Mouse (Mus musculus) CH12.LX (cell line): ENCODE results near the gene Hist1h2bk. TPM values are rescaled to one million over a fixed set of nuclear protein-coding genes. Genes with fewer than 3 reads are reported as not detected.
A peak's percentile ranks its signal among the peaks of the same experiment; 100 is the strongest.

ENCODE experiments used
- DNase-seq: peaks from one replicate; pipeline ENCODE4 v3.0.0-alpha.2; 2013; ENCODE audit errors: extremely low read depth
- H3K27ac ChIP-seq: 2 replicates; pipeline ENCODE4 v1.5.1; 2012; ENCODE audit warnings: low read depth, mild to moderate bottlenecking, control low read depth, moderate library complexity; ENCODE audit not compliant: insufficient read depth
- H3K27me3 ChIP-seq: replicated peaks from 2 replicates; pipeline ENCODE3; 2012; ENCODE audit warnings: inconsistent platforms
- H3K36me3 ChIP-seq, 2 experiments: replicated peaks in 1 of 2; 2 replicates each; pipeline versions ENCODE3 to v1.6.1; 2012; ENCODE audit warnings: inconsistent platforms in 1 of 2, low read length in 1 of 2, mild to moderate bottlenecking in 1 of 2, mixed read lengths in 1 of 2, moderate library complexity in 1 of 2; ENCODE audit not compliant: control insufficient read depth in 1 of 2, insufficient read depth in 1 of 2
- H3K4me1 ChIP-seq, 2 experiments: 2 replicates each; pipeline ENCODE4 v1.6.1; 2012; ENCODE audit warnings: inconsistent platforms in 1 of 2, moderate library complexity in 1 of 2; ENCODE audit not compliant: insufficient read depth in 2 of 2, control insufficient read depth in 1 of 2
- H3K4me2 ChIP-seq: 2 replicates; pipeline ENCODE4 v1.6.1; 2012; ENCODE audit warnings: low read depth, mild to moderate bottlenecking, control low read depth; ENCODE audit not compliant: poor library complexity, insufficient read depth, severe bottlenecking
- H3K4me3 ChIP-seq, 3 experiments: fragments of 150-350 bp in 1 of 3; sonication (generic) in 1 of 3; replicated peaks in 1 of 3; 2 replicates each; pipeline versions ENCODE3 to v1.5.1; 2011 to 2012; ENCODE audit warnings: low read depth in 2 of 3, low read length in 2 of 3, mild to moderate bottlenecking in 2 of 3, moderate library complexity in 2 of 3, control low read depth in 1 of 3, improper control_type of control experiment in 1 of 3, inconsistent platforms in 1 of 3, mixed read lengths in 1 of 3; ENCODE audit not compliant: poor library complexity in 1 of 3
- H3K79me2 ChIP-seq: replicated peaks from 2 replicates; pipeline ENCODE4 v1.6.1; 2012; ENCODE audit warnings: mild to moderate bottlenecking, moderate library complexity; ENCODE audit not compliant: control insufficient read depth, poor library complexity, insufficient read depth, severe bottlenecking; ENCODE audit errors: extremely low read depth
- H3K9ac ChIP-seq: 2 replicates; pipeline ENCODE4 v1.6.1; 2012; ENCODE audit warnings: low read depth, mild to moderate bottlenecking, control low read depth, moderate library complexity; ENCODE audit not compliant: insufficient read depth
- H3K9me3 ChIP-seq: replicated peaks from 2 replicates; pipeline ENCODE3; 2012; ENCODE audit warnings: low read length, inconsistent platforms, mixed read lengths
- BHLHE40 ChIP-seq: IDR thresholded peaks from 2 replicates; pipeline ENCODE4 v1.6.1; 2011; ENCODE audit warnings: mild to moderate bottlenecking, low read depth, low read length, improper control_type of control experiment
- CHD1 ChIP-seq: IDR thresholded peaks from 2 replicates; pipeline ENCODE4 v1.6.1; 2012; ENCODE audit warnings: low read depth, low read length, improper control_type of control experiment, inconsistent platforms
- CHD2 ChIP-seq: IDR thresholded peaks from 2 replicates; pipeline ENCODE4 v1.6.1; 2011; ENCODE audit warnings: low read length, improper control_type of control experiment
- CTCF ChIP-seq, 2 experiments: IDR thresholded peaks in 1 of 2; conservative IDR thresholded peaks in 1 of 2; 2 replicates each; pipeline ENCODE4 v1.5.1; 2011 to 2012; ENCODE audit warnings: low read depth in 2 of 2, low read length in 2 of 2, improper control_type of control experiment in 1 of 2, inconsistent platforms in 1 of 2, mild to moderate bottlenecking in 1 of 2, moderate library complexity in 1 of 2
- E2F4 ChIP-seq: IDR thresholded peaks from 2 replicates; pipeline ENCODE4 v1.6.1; 2011; ENCODE audit warnings: low read depth, low read length, improper control_type of control experiment; ENCODE audit not compliant: insufficient replicate concordance
- EP300 ChIP-seq: IDR thresholded peaks from 2 replicates; pipeline ENCODE4 v1.6.1; 2011; ENCODE audit warnings: low read length, improper control_type of control experiment
- HCFC1 ChIP-seq: IDR thresholded peaks from 2 replicates; pipeline ENCODE4 v1.6.1; 2012; ENCODE audit warnings: low read depth, mild to moderate bottlenecking, inconsistent platforms, low read length, improper control_type of control experiment
- JUN ChIP-seq: IDR thresholded peaks from 2 replicates; pipeline ENCODE4 v1.6.1; 2011; ENCODE audit warnings: low read depth, mild to moderate bottlenecking, low read length, improper control_type of control experiment, moderate library complexity; ENCODE audit not compliant: insufficient read depth
- MAX ChIP-seq: IDR thresholded peaks from 2 replicates; pipeline ENCODE4 v1.6.1; 2011; ENCODE audit warnings: low read length, improper control_type of control experiment
- MAZ ChIP-seq: IDR thresholded peaks from 2 replicates; pipeline ENCODE4 v1.6.1; 2012; ENCODE audit warnings: low read depth, mild to moderate bottlenecking, inconsistent platforms, low read length, improper control_type of control experiment, moderate library complexity
- NELFE ChIP-seq: IDR thresholded peaks from 2 replicates; pipeline ENCODE4 v1.6.1; 2011; ENCODE audit warnings: low read depth, low read length, improper control_type of control experiment
- NRF1 ChIP-seq: IDR thresholded peaks from 2 replicates; pipeline ENCODE4 v1.6.1; 2014; ENCODE audit warnings: low read depth, mild to moderate bottlenecking, inconsistent platforms, low read length, improper control_type of control experiment, moderate library complexity
- POLR2AphosphoS2 ChIP-seq: IDR thresholded peaks from 2 replicates; pipeline ENCODE4 v1.6.1; 2011; ENCODE audit warnings: low read depth, low read length, improper control_type of control experiment
- SMC3 ChIP-seq: IDR thresholded peaks from 2 replicates; pipeline ENCODE4 v1.6.1; 2011; ENCODE audit warnings: low read depth, low read length, improper control_type of control experiment
- TCF12 ChIP-seq: IDR thresholded peaks from 2 replicates; pipeline ENCODE4 v1.6.1; 2014; ENCODE audit warnings: low read depth, mild to moderate bottlenecking, inconsistent platforms, low read length, improper control_type of control experiment
- USF1 ChIP-seq: IDR thresholded peaks from 2 replicates; pipeline ENCODE4 v1.6.1; 2014; ENCODE audit warnings: low read depth, mild to moderate bottlenecking, inconsistent platforms, low read length, improper control_type of control experiment
- ZMIZ1 ChIP-seq: IDR thresholded peaks from 2 replicates; pipeline ENCODE4 v1.6.1; 2012; ENCODE audit warnings: low read depth, mild to moderate bottlenecking, inconsistent platforms, low read length, improper control_type of control experiment
- ZNF384 ChIP-seq: IDR thresholded peaks from 2 replicates; pipeline ENCODE4 v1.6.1; 2012; ENCODE audit warnings: low read depth, low read length, improper control_type of control experiment, inconsistent platforms
- dilution Hi-C: fragments of 300-500 bp; cut with MboI; formaldehyde crosslinking; loops from 2 replicates; pipeline ENCODE4 v1.14.3; 2020; ENCODE audit warnings: low sequenced_read_pairs; ENCODE audit not compliant: extremely low pct_unique_long_range_greater_than_20kb, extremely low pct_ligation_motif_present
- in situ Hi-C: fragments of 300-500 bp; cut with MboI; formaldehyde crosslinking; loops from 3 replicates; pipeline ENCODE4 v1.14.3; 2019; ENCODE audit warnings: low sequenced_read_pairs, low pct_ligation_motif_present, low pct_unique_long_range_greater_than_20kb, mixed read lengths
- polyA plus RNA-seq: library from polyadenylated mRNA; unstranded; fragments of >175 nt; gene quantifications from 2 replicates; pipeline ENCODE4 v1.2.1, GENCODE M21; 2012; ENCODE audit warnings: low read depth; ENCODE audit not compliant: insufficient read length
- total RNA-seq, 2 experiments: library from RNA; depleted of rRNA; stranded (reverse); fragments of 300-350 nt in 1 of 2; fragments of >200 nt in 1 of 2; gene quantifications; 2 replicates each; pipeline ENCODE4 v1.2.3; 2012 to 2014

The Hist1h2bk gene
- total and polyA plus RNA-seq, 3 experiments = 8.1 to 2,636 (median 47.2) TPM

GRCm38 (mm10) chr13:22006334-22007120 lies 29.1 kb upstream of the Hist1h2bk start:
- Histone ChIP-seq H3K27me3 (peaks cover 79% of the 10 kb centered on the region), H3K9ac (peak overlapping the region; percentile 33), H3K9me3 (no peaks in the 10 kb centered on the region), H3K4me3 (peak overlapping the region; percentile 59 to 74 (median 60)), H3K79me2 (no peaks in the 10 kb centered on the region), H3K27ac (no peak overlapping the region), H3K4me2 (peak overlapping the region; percentile 84), H3K4me1 (peaks cover 3 to 28% of the 10 kb centered on the region in 2 experiments), H3K36me3 (no peaks in the 10 kb centered on the region)
- dilution Hi-C loops (no loop called here), in situ Hi-C loops (loop anchor here (25.0 kb wide), 1 partner anchor 594 kb away; the partner anchor contains the start of gene Zkscan3)
- peak; percentile 72 for DNase-seq
- no peak for TF ChIP-seq POLR2AphosphoS2
- TF ChIP-seq HCFC1 = no peak
- no peak for TF ChIP-seq NRF1
- TF ChIP-seq MAX = no peak
- no peak for TF ChIP-seq ZNF384
- TF ChIP-seq CHD2 = no peak
- no peak for TF ChIP-seq BHLHE40
- no peak for TF ChIP-seq SMC3
- peak in 1 of 2 experiments; percentile 17; a peak in 1 of 4 replicates for TF ChIP-seq CTCF (conservative IDR thresholded peaks at IDR 0.05 in 1 of 2, IDR thresholded peaks at IDR 0.05 in 1 of 2; ENCODE audit: low read depth in 2 of 2, low read length in 2 of 2)
- TF ChIP-seq, all 38 proteins: peak for 1

DNA sequence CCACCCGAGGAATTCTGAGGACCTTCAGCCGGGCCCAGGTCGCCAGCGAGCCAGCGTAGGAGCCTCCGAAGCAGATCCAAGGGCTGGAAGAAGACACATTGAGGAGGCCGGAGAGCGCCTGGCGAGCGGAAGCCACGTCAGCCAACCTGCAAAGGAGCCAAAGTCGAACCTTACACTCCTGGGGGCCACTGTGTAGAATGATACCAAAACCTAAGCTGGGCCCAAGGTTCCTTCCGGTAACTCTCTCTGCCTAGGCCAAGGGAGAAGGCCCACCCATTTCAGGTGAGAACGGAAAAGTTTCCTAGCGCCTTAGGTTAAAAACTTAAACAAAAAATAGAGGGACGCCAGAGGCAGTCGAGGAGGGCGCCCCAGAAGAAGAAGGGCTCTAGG lies 28.6 kb upstream of the Hist1h2bk start:
- Histone ChIP-seq H3K36me3 (no peaks in the 10 kb centered on the region), H3K4me3 (no peak overlapping the region), H3K4me2 (peak overlapping the region; percentile 84; the same call in 1 of the 2 replicates), H3K9me3 (no peaks in the 10 kb centered on the region), H3K9ac (no peak overlapping the region), H3K27ac (no peak overlapping the region), H3K27me3 (peaks cover 83% of the 10 kb centered on the region), H3K4me1 (peaks cover 3 to 22% of the 10 kb centered on the region in 2 experiments), H3K79me2 (no peaks in the 10 kb centered on the region)
- in situ Hi-C loops (loop anchor here (25.0 kb wide), 1 partner anchor 595 kb away; the partner anchor contains the start of gene Zkscan3), dilution Hi-C loops (no loop called here)
- DNase-seq = no peak
- no peak for TF ChIP-seq CHD1
- TF ChIP-seq MAX = no peak
- no peak for TF ChIP-seq MAZ
- no peak for TF ChIP-seq USF1
- TF ChIP-seq EP300 = no peak
- no peak for TF ChIP-seq JUN
- TF ChIP-seq NELFE = no peak
- TF ChIP-seq E2F4 = no peak
- no peak for TF ChIP-seq ZMIZ1
- no peak for TF ChIP-seq TCF12
- no peak for TF ChIP-seq SMC3
